Mouse (Mus musculus) 3T3-L1 (cell line): ENCODE results near the gene Plekha5.

Experiments
- DNase-seq: peaks from one replicate; pipeline ENCODE4 v3.0.0-alpha.2; 2015; ENCODE audit warnings: low read depth, low spot score

The Plekha5 gene

GRCm38 (mm10) chr6:140423846-140424200 is at the start of gene Plekha5:
Plekha5 (plus strand) TSS chr6:140424054.
- DNase-seq, result peak; percentile 49

GRCm38 (mm10) chr6:140375671-140376070 is 48.2 kb upstream of the Plekha5 start:
- no peak for DNase-seq

- DNase-seq, result no peak
These were observed 43.3 kb upstream of the Plekha5 start for GRCm38 (mm10) chr6:140380588-140380987.

- no peak for DNase-seq
These were observed 42.7 kb upstream of the Plekha5 start for GRCm38 (mm10) chr6:140381162-140381561.

- DNase-seq, result no peak
These were observed 40.1 kb upstream of the Plekha5 start for GRCm38 (mm10) chr6:140383580-140384400.

- DNase-seq, result no peak
These were observed 27.2 kb upstream of the Plekha5 start for GRCm38 (mm10) chr6:140396687-140397086.

GRCm38 (mm10) chr6:140402766-140403310 is 21.0 kb upstream of the Plekha5 start:
- DNase-seq, result no peak

GRCm38 (mm10) chr6:140411996-140412395 is 11.9 kb upstream of the Plekha5 start:
- DNase-seq, result no peak

- DNase-seq, result peak; percentile 63
These were observed 611 bp upstream of the Plekha5 start for GRCm38 (mm10) chr6:140423041-140423845.

GRCm38 (mm10) chr6:140424201-140424990 is 542 bp downstream of the Plekha5 start:
- DNase-seq, result no peak

- peak; percentile 47 for DNase-seq
These were observed 1.1 kb downstream of the Plekha5 start for GRCm38 (mm10) chr6:140424991-140425361.

- no peak for DNase-seq
These were observed 5.4 kb downstream of the Plekha5 start for GRCm38 (mm10) chr6:140429236-140429635.

- DNase-seq, result no peak
These were observed 8.5 kb downstream of the Plekha5 start for GRCm38 (mm10) chr6:140432363-140432762.

- peak; percentile 90 for DNase-seq
These were observed 19.5 kb downstream of the Plekha5 start for GRCm38 (mm10) chr6:140443374-140443773.

- no peak for DNase-seq
These were observed 20.3 kb downstream of the Plekha5 start for GRCm38 (mm10) chr6:140444147-140444546.

- DNase-seq, result no peak
These were observed 21.1 kb downstream of the Plekha5 start for GRCm38 (mm10) chr6:140444855-140445465.

GRCm38 (mm10) chr6:140448010-140448739 is 24.3 kb downstream of the Plekha5 start:
- DNase-seq, result no peak

- no peak for DNase-seq
These were observed 26.8 kb downstream of the Plekha5 start for GRCm38 (mm10) chr6:140450693-140451092.

- DNase-seq, result no peak
These were observed 28.9 kb downstream of the Plekha5 start for GRCm38 (mm10) chr6:140452736-140453135.

GRCm38 (mm10) chr6:140453454-140453853 is 29.6 kb downstream of the Plekha5 start:
- DNase-seq, result no peak

- DNase-seq, result no peak
These were observed 30.5 kb downstream of the Plekha5 start for GRCm38 (mm10) chr6:140454388-140454787.
